Mouse (Mus musculus): Measurements from ENCODE around the gene Sytl5. TPM values are rescaled to one million over a fixed set of nuclear protein-coding genes. Genes with fewer than 3 reads are reported as not detected.

The Sytl5 gene
- 0.83 and 0.86 TPM in 2 replicates for polyA plus RNA-seq (2014; fragmentation: Nextera tagmentation; extraction: Ambion mirVana)

- no peak within 1 kb of the TSS for H3K4me2 ChIP-seq
- DNase-seq = no peak
- H3K9me3 ChIP-seq (ENCODE audit: low read depth, low read length) = no peaks in the 10 kb centered on the region
- H3K4me3 ChIP-seq (ENCODE audit: low read depth, low read length) = no peak within 1 kb of the TSS
- no peaks in the 10 kb centered on the region for H3K36me3 ChIP-seq (ENCODE audit: insufficient read depth)
- no peaks in the 10 kb centered on the region for H3K27me3 ChIP-seq (ENCODE audit: insufficient read depth, low read length)
- ATAC-seq (ENCODE audit: insufficient read depth) = no peak
- no peak within 1 kb of the TSS for H3K9ac ChIP-seq
- no peak for TF ChIP-seq CTCF (IDR thresholded peaks at IDR 0.05; ENCODE audit: low read depth)
- H3K4me1 ChIP-seq (ENCODE audit: insufficient read depth) = no peaks in the 10 kb centered on the region
- 65% methylated on average over 2 of the region's 2 CpGs for WGBS
- no peak within 1 kb of the TSS for H3K27ac ChIP-seq (ENCODE audit: low read depth)
These were observed at the start of gene Sytl5 for GRCm38 (mm10) chrX:9885322-9885721. Gene Sytl5, plus strand, starts transcription at chrX:9885622.

- H3K27ac ChIP-seq (ENCODE audit: low read depth) = no peak within 1 kb of the TSS
- no peak within 1 kb of the TSS for H3K9ac ChIP-seq
- no peaks in the 10 kb centered on the region for H3K9me3 ChIP-seq (ENCODE audit: low read depth, low read length)
- H3K27me3 ChIP-seq (ENCODE audit: insufficient read depth, low read length) = no peaks in the 10 kb centered on the region
- H3K4me1 ChIP-seq (ENCODE audit: insufficient read depth) = no peaks in the 10 kb centered on the region
- no peaks in the 10 kb centered on the region for H3K36me3 ChIP-seq (ENCODE audit: insufficient read depth)
- WGBS = 74% methylated on average over 3 of the region's 3 CpGs
- DNase-seq (no peak), ATAC-seq (ENCODE audit: insufficient read depth) (no peak)
- no peak within 1 kb of the TSS for H3K4me2 ChIP-seq
- H3K4me3 ChIP-seq (ENCODE audit: low read depth, low read length) = no peak within 1 kb of the TSS
- TF ChIP-seq CTCF (IDR thresholded peaks at IDR 0.05; ENCODE audit: low read depth) = no peak
These were observed 38.8 kb upstream of the Sytl5 start, which contains the start of gene Hypm for GRCm38 (mm10) chrX:9846628-9847027. Gene Hypm, plus strand, starts transcription at chrX:9846928.

- no peak for DNase-seq
- ATAC-seq (ENCODE audit: insufficient read depth) = no peak
- Histone ChIP-seq H3K9ac (no peak within 1 kb of the TSS), H3K4me3 (ENCODE audit: low read depth, low read length) (no peak within 1 kb of the TSS), H3K27me3 (ENCODE audit: insufficient read depth, low read length) (no peaks in the 10 kb centered on the region), H3K4me1 (ENCODE audit: insufficient read depth) (no peaks in the 10 kb centered on the region), H3K9me3 (ENCODE audit: low read depth, low read length) (no peaks in the 10 kb centered on the region), H3K27ac (ENCODE audit: low read depth) (no peak within 1 kb of the TSS), H3K4me2 (no peak within 1 kb of the TSS), H3K36me3 (ENCODE audit: insufficient read depth) (no peaks in the 10 kb centered on the region)
- 50% methylated on average over 1 of the region's 1 CpGs for WGBS
- TF ChIP-seq CTCF (IDR thresholded peaks at IDR 0.05; ENCODE audit: low read depth) = no peak
These were observed 36.0 kb upstream of the Sytl5 start, which contains the start of gene H2al3 for GRCm38 (mm10) chrX:9849403-9849802. Gene H2al3, plus strand, starts transcription at chrX:9849703.

GRCm38 (mm10) chrX:9861859-9862258 is 23.6 kb upstream of the Sytl5 start:
- Histone ChIP-seq H3K4me2 (no peak overlapping the region), H3K9me3 (ENCODE audit: low read depth, low read length) (no peaks in the 10 kb centered on the region), H3K9ac (no peak overlapping the region), H3K27ac (ENCODE audit: low read depth) (no peak overlapping the region), H3K36me3 (ENCODE audit: insufficient read depth) (no peaks in the 10 kb centered on the region), H3K4me1 (ENCODE audit: insufficient read depth) (no peaks in the 10 kb centered on the region), H3K4me3 (ENCODE audit: low read depth, low read length) (no peak overlapping the region), H3K27me3 (ENCODE audit: insufficient read depth, low read length) (no peaks in the 10 kb centered on the region)
- 53% methylated on average over 2 of the region's 2 CpGs for WGBS
- DNase-seq (peak; percentile 11), ATAC-seq (ENCODE audit: insufficient read depth) (no peak)
- TF ChIP-seq CTCF (IDR thresholded peaks at IDR 0.05; ENCODE audit: low read depth) = no peak

- no peak overlapping the region for H3K27ac ChIP-seq (ENCODE audit: low read depth)
- H3K4me2 ChIP-seq = no peak overlapping the region
- no peaks in the 10 kb centered on the region for H3K4me1 ChIP-seq (ENCODE audit: insufficient read depth)
- H3K4me3 ChIP-seq (ENCODE audit: low read depth, low read length) = no peak overlapping the region
- H3K9ac ChIP-seq = no peak overlapping the region
- no peak for TF ChIP-seq CTCF (IDR thresholded peaks at IDR 0.05; ENCODE audit: low read depth)
- H3K27me3 ChIP-seq (ENCODE audit: insufficient read depth, low read length) = no peaks in the 10 kb centered on the region
- DNase-seq (no peak), ATAC-seq (ENCODE audit: insufficient read depth) (no peak)
- 82% methylated on average over 2 of the region's 2 CpGs for WGBS
- H3K9me3 ChIP-seq (ENCODE audit: low read depth, low read length) = no peaks in the 10 kb centered on the region
- H3K36me3 ChIP-seq (ENCODE audit: insufficient read depth) = no peaks in the 10 kb centered on the region
These were observed 9.9 kb upstream of the Sytl5 start for GRCm38 (mm10) chrX:9875519-9875918.

GRCm38 (mm10) chrX:9909572-9909971 is 24.1 kb downstream of the Sytl5 start:
- Histone ChIP-seq H3K9me3 (ENCODE audit: low read depth, low read length) (no peaks in the 10 kb centered on the region), H3K9ac (no peak overlapping the region), H3K36me3 (ENCODE audit: insufficient read depth) (no peaks in the 10 kb centered on the region), H3K27ac (ENCODE audit: low read depth) (no peak overlapping the region), H3K4me3 (ENCODE audit: low read depth, low read length) (no peak overlapping the region), H3K4me1 (ENCODE audit: insufficient read depth) (no peaks in the 10 kb centered on the region), H3K4me2 (no peak overlapping the region), H3K27me3 (ENCODE audit: insufficient read depth, low read length) (no peaks in the 10 kb centered on the region)
- no peak for DNase-seq
- WGBS = 54% methylated on average over 2 of the region's 2 CpGs
- ATAC-seq (ENCODE audit: insufficient read depth) = no peak
- TF ChIP-seq CTCF (IDR thresholded peaks at IDR 0.05; ENCODE audit: low read depth) = no peak

- no peak overlapping the region for H3K27ac ChIP-seq (ENCODE audit: low read depth)
- ATAC-seq (ENCODE audit: insufficient read depth) = no peak
- TF ChIP-seq CTCF (IDR thresholded peaks at IDR 0.05; ENCODE audit: low read depth) = no peak
These were observed 48.4 kb downstream of the Sytl5 start for GRCm38 (mm10) chrX:9933839-9934238.

More at GRCm38 (mm10) chrX:9933839-9934238, 48.4 kb downstream of the Sytl5 start:
- H3K4me2 ChIP-seq = no peak overlapping the region
- H3K36me3 ChIP-seq (ENCODE audit: insufficient read depth) = no peaks in the 10 kb centered on the region
- no peaks in the 10 kb centered on the region for H3K27me3 ChIP-seq (ENCODE audit: insufficient read depth, low read length)
- no peak overlapping the region for H3K9ac ChIP-seq
- no peak overlapping the region for H3K4me3 ChIP-seq (ENCODE audit: low read depth, low read length)
- no peaks in the 10 kb centered on the region for H3K4me1 ChIP-seq (ENCODE audit: insufficient read depth)
- no peaks in the 10 kb centered on the region for H3K9me3 ChIP-seq (ENCODE audit: low read depth, low read length)
- no peak for DNase-seq
